Mouse (Mus musculus): ENCODE measurements around the gene Fam228a.
"Not testable (repeated sequence)": the region's sequence is repeated elsewhere in the genome, so short reads cannot be mapped to it uniquely, and the experiment has no call there.

The Fam228a gene

GRCm38 (mm10) chr12:4719066-4719761 lies 19.0 kb downstream of the Fam228a start:
- no peak for ATAC-seq (ENCODE audit: insufficient number of reproducible peaks, low FRiP score, low TSS enrichment)

GRCm38 (mm10) chr12:4717417-4717816 lies 20.8 kb downstream of the Fam228a start:
- no peak for ATAC-seq (ENCODE audit: insufficient number of reproducible peaks, low FRiP score, low TSS enrichment)

- ATAC-seq (ENCODE audit: insufficient number of reproducible peaks, low FRiP score, low TSS enrichment), result no peak
Observed at GRCm38 (mm10) chr12:4715606-4716005, 22.6 kb downstream of the Fam228a start.

GRCm38 (mm10) chr12:4713361-4713760 lies 24.9 kb downstream of the Fam228a start:
- no peak for ATAC-seq (ENCODE audit: insufficient number of reproducible peaks, low FRiP score, low TSS enrichment)

- no peak for ATAC-seq (ENCODE audit: insufficient number of reproducible peaks, low FRiP score, low TSS enrichment)
Observed at GRCm38 (mm10) chr12:4709926-4710325, 28.3 kb downstream of the Fam228a start.

GRCm38 (mm10) chr12:4708881-4709604 lies 29.2 kb downstream of the Fam228a start:
- ATAC-seq (ENCODE audit: insufficient number of reproducible peaks, low FRiP score, low TSS enrichment), result no peak

GRCm38 (mm10) chr12:4708296-4708695 lies 29.9 kb downstream of the Fam228a start:
- no peak for ATAC-seq (ENCODE audit: insufficient number of reproducible peaks, low FRiP score, low TSS enrichment)

- ATAC-seq (ENCODE audit: insufficient number of reproducible peaks, low FRiP score, low TSS enrichment), result no peak
Observed at GRCm38 (mm10) chr12:4707488-4708017, 30.7 kb downstream of the Fam228a start.

GRCm38 (mm10) chr12:4706901-4707300 lies 31.3 kb downstream of the Fam228a start:
- ATAC-seq (ENCODE audit: insufficient number of reproducible peaks, low FRiP score, low TSS enrichment), result no peak

- ATAC-seq (ENCODE audit: insufficient number of reproducible peaks, low FRiP score, low TSS enrichment), result no peak
Observed at GRCm38 (mm10) chr12:4706175-4706574, 32.1 kb downstream of the Fam228a start.

GRCm38 (mm10) chr12:4705626-4706025 lies 32.6 kb downstream of the Fam228a start:
- ATAC-seq (ENCODE audit: insufficient number of reproducible peaks, low FRiP score, low TSS enrichment), result not testable (repeated sequence)

GRCm38 (mm10) chr12:4694534-4694933 lies 43.7 kb downstream of the Fam228a start:
- no peak for ATAC-seq (ENCODE audit: insufficient number of reproducible peaks, low FRiP score, low TSS enrichment)

GRCm38 (mm10) chr12:4691193-4691592 lies 47.0 kb downstream of the Fam228a start:
- no peak for ATAC-seq (ENCODE audit: insufficient number of reproducible peaks, low FRiP score, low TSS enrichment)

- no peak for ATAC-seq (ENCODE audit: insufficient number of reproducible peaks, low FRiP score, low TSS enrichment)
Observed at GRCm38 (mm10) chr12:4689341-4689740, 48.9 kb downstream of the Fam228a start.

- no peak for ATAC-seq (ENCODE audit: insufficient number of reproducible peaks, low FRiP score, low TSS enrichment)
Observed at GRCm38 (mm10) chr12:4688386-4688785, 49.8 kb downstream of the Fam228a start.

GRCm38 (mm10) chr12:4685441-4685840 lies 52.8 kb downstream of the Fam228a start:
- ATAC-seq (ENCODE audit: insufficient number of reproducible peaks, low FRiP score, low TSS enrichment), result no peak

- ATAC-seq (ENCODE audit: insufficient number of reproducible peaks, low FRiP score, low TSS enrichment), result no peak
Observed at GRCm38 (mm10) chr12:4679971-4680370, 58.3 kb downstream of the Fam228a start.

GRCm38 (mm10) chr12:4676336-4676735 lies 61.9 kb downstream of the Fam228a start:
- no peak for ATAC-seq (ENCODE audit: insufficient number of reproducible peaks, low FRiP score, low TSS enrichment)

- ATAC-seq (ENCODE audit: insufficient number of reproducible peaks, low FRiP score, low TSS enrichment), result no peak
Observed at GRCm38 (mm10) chr12:4665675-4666037, 72.6 kb downstream of the Fam228a start.

GRCm38 (mm10) chr12:4664929-4665674 lies 73.1 kb downstream of the Fam228a start:
- no peak for ATAC-seq (ENCODE audit: insufficient number of reproducible peaks, low FRiP score, low TSS enrichment)
